ENCODE assay signal across 8 mouse cellular contexts in genomic region chr6:61179949-61180755, GRCm38 (mm10). TPM values are rescaled to one million over a fixed set of nuclear protein-coding genes. Genes with fewer than 3 reads are reported as not detected.
DNase-seq lines count a peak whose midpoint lies in the region; ATAC-seq and TF ChIP-seq lines count a peak whose summit lies in the region.

TSS of gene Ccser1 (plus strand) at chr6:61180324.

- H3K27me3 ChIP-seq in hindbrain, embryonic 16.5 days (replicated peaks; ENCODE audit: control insufficient read depth, insufficient read depth, low read length), result no peaks in the 10 kb centered on the region

- under 1% methylated on average over 86 of the region's 105 CpGs for WGBS in hindbrain, embryonic 16.5 days

- peak; percentile 81 for DNase-seq in adrenal gland, adult 2 months
- peak; percentile 45 to 70 for DNase-seq in cerebellum, postnatal 4 days (ENCODE audit: low spot score in 2 of 2)
- peak; percentile 14 to 28 for DNase-seq in gastrocnemius, adult 8-10 months (ENCODE audit: low spot score in 2 of 2)
- peak; percentile 77 to 80 for DNase-seq in left cerebral cortex, adult 2 months (ENCODE audit: extremely low spot score in 1 of 2, low spot score in 2 of 2)
- peak; percentile 73 to 89 for DNase-seq in lung, postnatal 4 days
- peak; percentile 57 to 61 for DNase-seq in right cerebral cortex, adult 2 months (ENCODE audit: low spot score in 2 of 2)
- peak; percentile 40 to 60 for DNase-seq in urinary bladder, postnatal 4 days (ENCODE audit: low spot score in 2 of 2)

- H3K36me3 ChIP-seq in hindbrain, embryonic 16.5 days (ENCODE audit: control insufficient read depth, insufficient read depth, low read length), result no peaks in the 10 kb centered on the region

- H3K4me1 ChIP-seq in hindbrain, embryonic 16.5 days (ENCODE audit: control insufficient read depth, insufficient read depth, low read depth, low read length), result peaks cover 6% of the 10 kb centered on the region

- intact Hi-C loops in left cerebral cortex, adult 2 months (cut with DNase I), result loop anchor here (5.0 kb wide), 2 partner anchors 113 to 122 kb away; no protein-coding TSS in a partner anchor

- H3K4me3 ChIP-seq in hindbrain, embryonic 16.5 days (ENCODE audit: low read length), result peak within 1 kb of the TSS; percentile 94
- peak within 1 kb of the TSS; percentile 79 for H3K4me3 ChIP-seq in left cerebral cortex, adult 2 months

- peak within 1 kb of the TSS; percentile 92 for H3K27ac ChIP-seq in hindbrain, embryonic 16.5 days (ENCODE audit: low read depth, low read length)
- peak within 1 kb of the TSS; percentile 87 for H3K27ac ChIP-seq in left cerebral cortex, adult 2 months

- peak within 1 kb of the TSS; percentile 91 for H3K9ac ChIP-seq in hindbrain, embryonic 16.5 days (ENCODE audit: low read depth, low read length)

- peak; percentile 91 for ATAC-seq in hindbrain, embryonic 16.5 days

- no peaks in the 10 kb centered on the region for H3K9me3 ChIP-seq in hindbrain, embryonic 16.5 days (ENCODE audit: control insufficient read depth, low read length)

- TF ChIP-seq CTCF in left cerebral cortex, adult 2 months (IDR thresholded peaks at IDR 0.05), result no peak; the same call in 1 of the 2 replicates

- H3K4me2 ChIP-seq in hindbrain, embryonic 16.5 days (ENCODE audit: low read length), result peak within 1 kb of the TSS; percentile 76

RNA-seq across cellular contexts. Expression of gene Ccser1, which starts in this region (rescaled TPM):
- total RNA-seq in adrenal gland, adult 2 months (2021), result 1 to 10 TPM; 2.3 to 3.0 TPM
- 0.20 and 0.21 TPM in 2 replicates for polyA plus RNA-seq in adrenal gland, adult 2 months (2012; rRNA removed)
- total RNA-seq in gastrocnemius, adult 8-10 months (2022), result 1 to 10 TPM in 1 of 4 experiments, under 1 TPM in 3; 0.46 to 1.4 (median 0.80) TPM
- 13.3 and 16.5 TPM in 2 replicates for polyA plus RNA-seq in hindbrain, embryonic 16.5 days (2015; fragmentation: Nextera tagmentation; extraction: Ambion mirVana)
- total RNA-seq in left cerebral cortex, adult 2 months (2021), result 10 to 100 TPM; 34.2 to 36.0 TPM

Comparison
In these comparisons a context has a peak if more than half of its experiments do, and no peak if none do; other contexts are left out.
1. Peak in every context shown above with its lines: DNase-seq, ATAC-seq, H3K4me3 ChIP-seq and H3K27ac ChIP-seq.
2. RNA of gene Ccser1 (total RNA-seq): 34.2 to 36.0 TPM in left cerebral cortex, adult 2 months; 2.3 to 3.0 TPM in adrenal gland, adult 2 months and 0.46 to 1.4 TPM in gastrocnemius, adult 8-10 months; every median in the first group is over 4 times any median in the second.
3. RNA of gene Ccser1 (polyA plus RNA-seq): 13.3 to 16.5 TPM in hindbrain, embryonic 16.5 days; 0.20 to 0.21 TPM in adrenal gland, adult 2 months; every median in the first group is over 10 times any median in the second.
4. DNase-seq: peak in every context shown above with its lines; median percentile 81 in adrenal gland, adult 2 months; 81 in lung, postnatal 4 days; 78 in left cerebral cortex, adult 2 months; 59 in right cerebral cortex, adult 2 months; 58 in cerebellum, postnatal 4 days; 50 in urinary bladder, postnatal 4 days; 21 in gastrocnemius, adult 8-10 months.